Mouse (Mus musculus): Measurements from ENCODE around the gene Tial1. TPM values are rescaled to one million over a fixed set of nuclear protein-coding genes. Genes with fewer than 3 reads are reported as not detected.

Tial1 gene
- polyA plus RNA-seq, 1 experiment from 2014 or later: 20.6 TPM

DNA sequence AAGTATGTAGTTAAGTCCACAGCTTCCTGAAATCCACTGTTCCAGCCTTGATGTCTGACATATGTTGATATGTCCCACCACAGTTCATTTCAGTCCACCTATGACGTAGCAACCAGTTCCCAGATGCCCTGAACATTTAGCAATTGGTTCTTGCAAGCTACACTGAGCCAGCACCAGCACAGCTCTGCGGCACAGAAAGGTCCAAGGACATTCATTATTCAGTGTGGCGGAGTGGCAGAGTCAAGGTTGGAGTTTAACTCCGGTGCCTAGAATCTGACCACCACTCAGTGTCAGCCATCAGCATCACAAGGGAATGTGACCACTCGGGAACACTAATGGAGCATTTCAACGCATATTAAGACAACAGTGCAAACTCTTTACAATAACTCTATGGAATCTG lies 44.9 kb downstream of the Tial1 start:
- H3K4me2 ChIP-seq: no peak overlapping the region

DNA sequence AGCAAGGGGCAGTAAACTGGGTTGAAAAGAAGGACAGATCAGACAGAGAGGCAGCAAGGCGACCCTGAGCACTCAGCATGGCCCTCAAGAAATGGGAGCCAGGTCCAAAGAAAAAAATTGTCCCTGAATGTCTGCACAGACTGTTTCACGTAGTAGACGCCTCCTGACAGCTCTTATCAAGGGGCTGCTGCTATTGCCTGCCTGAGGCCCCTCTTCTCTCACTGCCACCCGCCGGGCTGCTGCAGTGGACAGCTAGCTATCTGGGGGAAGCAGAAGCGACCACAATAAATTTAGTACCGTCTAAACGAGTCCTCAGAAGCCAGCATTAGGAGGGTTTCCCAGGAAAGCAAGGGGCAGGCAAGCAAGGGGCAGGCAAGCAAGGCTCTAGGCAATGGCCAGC lies 47.1 kb downstream of the Tial1 start:
- peaks cover 32% of the 10 kb centered on the region for H3K4me1 ChIP-seq (replicated peaks)
- peak overlapping the region; percentile 9; the same call in 1 of the 2 replicates for H3K9ac ChIP-seq
- H3K27ac ChIP-seq (ENCODE audit: poor library complexity, severe bottlenecking): 0 out of 2 replicates have a peak overlapping the region, but pooled peaks have one; percentile 24
- H3K9me3 ChIP-seq (replicated peaks): no peaks in the 10 kb centered on the region
- H3K4me2 ChIP-seq: peak overlapping the region; percentile 52
- H3K27me3 ChIP-seq (replicated peaks): peaks cover 31% of the 10 kb centered on the region
- H3K36me3 ChIP-seq: no peaks in the 10 kb centered on the region
- no peak overlapping the region for H3K4me3 ChIP-seq
- ATAC-seq (ENCODE audit: insufficient number of reproducible peaks, low FRiP score): peak; percentile 40; the same call in 1 of the 2 replicates
- WGBS: 4% methylated on average over 8 of the region's 8 CpGs

More for the DNA sequence above, 44.9 kb downstream of the Tial1 start:
- no peaks in the 10 kb centered on the region for H3K36me3 ChIP-seq
- 68% methylated on average over 6 of the region's 6 CpGs for WGBS
- no peak overlapping the region for H3K9ac ChIP-seq
- peaks cover 32% of the 10 kb centered on the region for H3K4me1 ChIP-seq (replicated peaks)
- no peaks in the 10 kb centered on the region for H3K9me3 ChIP-seq (replicated peaks)
- no peak overlapping the region for H3K4me3 ChIP-seq
- ATAC-seq (ENCODE audit: insufficient number of reproducible peaks, low FRiP score): no peak
- H3K27me3 ChIP-seq (replicated peaks): peaks cover 49% of the 10 kb centered on the region
- H3K27ac ChIP-seq (ENCODE audit: poor library complexity, severe bottlenecking): no peak overlapping the region

DNA sequence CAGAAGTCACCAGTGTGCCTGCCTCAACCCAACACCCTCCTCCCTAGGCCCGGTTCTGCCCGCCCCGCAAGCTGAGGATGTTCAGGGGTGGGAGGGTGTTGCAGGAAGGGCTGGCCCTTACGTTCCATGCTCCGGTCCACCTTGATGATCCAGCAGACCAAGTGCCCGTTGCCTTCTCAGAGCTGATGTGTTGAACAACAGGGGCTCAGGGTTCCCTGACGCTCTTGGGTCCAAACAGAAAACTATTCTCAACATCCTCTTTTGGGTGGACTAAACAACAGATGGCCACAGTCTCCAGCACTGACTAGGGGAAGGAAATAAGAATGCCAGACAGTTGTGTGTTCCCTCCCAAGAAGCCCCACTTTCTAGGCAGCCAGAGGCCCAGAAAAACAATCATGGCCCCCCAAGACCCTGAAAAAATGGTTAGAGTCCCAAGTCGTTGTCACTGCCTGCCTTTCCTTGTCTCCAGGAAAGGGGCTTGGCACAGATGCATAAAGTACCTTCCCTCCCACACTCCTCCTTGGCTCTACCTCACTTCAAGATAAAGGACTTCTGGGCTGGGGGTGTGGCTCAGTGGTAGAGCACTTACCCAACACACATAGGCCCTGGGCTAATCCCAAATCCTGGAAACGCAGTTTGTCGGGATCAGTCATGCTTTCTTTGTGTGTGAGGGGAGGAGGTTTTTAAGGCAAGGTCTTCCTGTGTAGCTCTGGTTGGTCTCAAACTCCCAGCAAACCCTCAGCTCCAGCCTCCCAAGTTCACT lies 49.3 kb downstream of the Tial1 start:
- WGBS: 57% methylated on average over 10 of the region's 10 CpGs
- ATAC-seq (ENCODE audit: insufficient number of reproducible peaks, low FRiP score): no peak
- H3K9ac ChIP-seq: no peak overlapping the region

DNA sequence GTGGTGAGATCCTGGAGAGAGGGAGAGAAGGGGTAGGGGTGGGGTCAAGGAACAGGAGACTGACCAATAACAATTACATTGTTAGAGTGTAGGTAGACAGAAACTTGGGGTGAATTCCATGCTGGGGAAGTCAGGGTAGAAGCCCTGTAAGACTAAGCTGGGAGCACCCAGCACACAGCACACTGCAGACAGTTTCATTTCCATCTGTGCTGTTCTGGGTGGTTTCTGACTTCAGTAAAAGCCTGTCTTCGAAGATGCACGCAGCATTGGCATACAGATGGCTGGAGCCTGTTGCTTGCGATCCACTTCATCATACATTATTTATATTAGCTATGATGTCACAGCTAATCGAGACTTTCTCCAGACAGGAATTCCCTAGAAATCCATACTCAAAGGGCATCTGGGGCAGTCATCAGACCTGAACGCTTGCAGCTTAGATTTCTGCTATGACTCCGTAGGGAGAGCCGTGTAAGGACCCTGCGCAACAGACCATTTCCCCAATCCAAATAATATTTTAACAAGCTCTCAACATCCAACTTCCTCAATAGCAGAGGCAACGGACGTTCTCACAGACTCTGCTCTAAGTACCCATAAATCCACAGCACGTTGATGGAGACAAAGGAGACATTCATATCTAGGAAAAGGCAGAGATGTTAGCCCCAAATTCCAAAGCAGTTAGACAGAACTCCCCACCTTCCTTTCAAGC lies 50.7 kb downstream of the Tial1 start:
- Histone ChIP-seq H3K27ac (ENCODE audit: poor library complexity, severe bottlenecking) (no peak overlapping the region), H3K4me1 (replicated peaks) (peaks cover 24% of the 10 kb centered on the region), H3K4me2 (no peak overlapping the region), H3K9ac (no peak overlapping the region), H3K36me3 (no peaks in the 10 kb centered on the region), H3K9me3 (replicated peaks) (peaks cover 5% of the 10 kb centered on the region; the same call in 1 of the 2 replicates), H3K4me3 (no peak overlapping the region), H3K27me3 (replicated peaks) (peaks cover 9% of the 10 kb centered on the region)
- 77% methylated on average over 11 of the region's 11 CpGs for WGBS
- no peak for ATAC-seq (ENCODE audit: insufficient number of reproducible peaks, low FRiP score)

More for the DNA sequence above, 49.3 kb downstream of the Tial1 start:
- Histone ChIP-seq H3K4me2 (no peak overlapping the region), H3K4me3 (no peak overlapping the region), H3K36me3 (no peaks in the 10 kb centered on the region), H3K4me1 (replicated peaks) (peaks cover 24% of the 10 kb centered on the region), H3K9me3 (replicated peaks) (peaks cover 5% of the 10 kb centered on the region; the same call in 1 of the 2 replicates), H3K27me3 (replicated peaks) (peaks cover 19% of the 10 kb centered on the region), H3K27ac (ENCODE audit: poor library complexity, severe bottlenecking) (no peak overlapping the region)

DNA sequence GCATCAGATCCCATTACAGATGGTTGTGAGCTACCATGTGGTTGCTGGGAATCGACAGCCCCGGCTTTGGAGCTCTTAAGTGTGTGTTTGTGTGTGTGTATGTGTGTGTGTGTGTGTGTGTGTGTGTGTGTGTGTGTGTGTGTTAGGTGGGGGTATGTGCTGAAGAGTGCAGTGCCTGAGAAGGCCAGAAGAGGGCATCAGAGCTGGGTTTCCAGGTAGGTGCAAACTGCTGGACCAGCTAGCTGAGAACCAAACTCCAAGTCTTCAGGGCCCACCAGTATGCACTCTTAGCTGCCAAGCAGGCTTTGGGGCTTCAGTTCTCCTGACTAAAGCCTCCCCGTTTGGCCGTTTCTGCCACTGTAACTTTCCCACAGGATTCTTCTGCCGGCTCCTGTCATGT lies 53.3 kb downstream of the Tial1 start:
- no peak for ATAC-seq (ENCODE audit: insufficient number of reproducible peaks, low FRiP score)
- 94% methylated on average over 5 of the region's 5 CpGs for WGBS
- no peaks in the 10 kb centered on the region for H3K36me3 ChIP-seq

DNA sequence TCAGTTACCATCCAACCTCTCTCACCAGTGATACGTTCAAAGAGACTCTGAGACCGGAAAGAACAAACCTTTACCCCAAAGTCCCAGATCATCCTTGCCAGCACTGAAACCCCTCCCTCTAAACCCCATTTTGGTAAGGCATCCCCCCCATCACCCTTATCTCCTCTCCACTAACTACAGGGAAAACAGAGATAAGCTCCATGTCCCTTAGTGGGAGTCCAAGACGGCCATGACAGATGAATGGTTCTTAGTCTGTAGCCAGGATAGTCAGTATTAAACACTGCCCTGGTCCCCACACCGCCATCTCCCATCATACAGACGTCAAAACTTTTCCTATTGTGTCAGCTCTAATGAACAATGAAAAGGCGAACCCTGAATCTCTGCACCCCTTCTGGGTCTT lies 57.5 kb downstream of the Tial1 start:
- peaks cover 8% of the 10 kb centered on the region; the same call in 1 of the 2 replicates for H3K9me3 ChIP-seq (replicated peaks)
- H3K27ac ChIP-seq (ENCODE audit: poor library complexity, severe bottlenecking): no peak overlapping the region
- no peak overlapping the region for H3K9ac ChIP-seq
- peaks cover under 1% of the 10 kb centered on the region; the same call in 1 of the 2 replicates for H3K4me1 ChIP-seq (replicated peaks)
- peaks cover 10% of the 10 kb centered on the region; the same call in 1 of the 2 replicates for H3K36me3 ChIP-seq
- H3K27me3 ChIP-seq (replicated peaks): no peaks in the 10 kb centered on the region
- H3K4me3 ChIP-seq: no peak overlapping the region
- H3K4me2 ChIP-seq: no peak overlapping the region
- ATAC-seq (ENCODE audit: insufficient number of reproducible peaks, low FRiP score): no peak
- WGBS: 70% methylated on average over 6 of the region's 6 CpGs

More for the DNA sequence above, 53.3 kb downstream of the Tial1 start:
- Histone ChIP-seq H3K27ac (ENCODE audit: poor library complexity, severe bottlenecking) (no peak overlapping the region), H3K27me3 (replicated peaks) (no peaks in the 10 kb centered on the region), H3K4me3 (no peak overlapping the region), H3K4me1 (replicated peaks) (peaks cover 6% of the 10 kb centered on the region), H3K4me2 (no peak overlapping the region), H3K9ac (no peak overlapping the region), H3K9me3 (replicated peaks) (peaks cover 5% of the 10 kb centered on the region; the same call in 1 of the 2 replicates)

DNA sequence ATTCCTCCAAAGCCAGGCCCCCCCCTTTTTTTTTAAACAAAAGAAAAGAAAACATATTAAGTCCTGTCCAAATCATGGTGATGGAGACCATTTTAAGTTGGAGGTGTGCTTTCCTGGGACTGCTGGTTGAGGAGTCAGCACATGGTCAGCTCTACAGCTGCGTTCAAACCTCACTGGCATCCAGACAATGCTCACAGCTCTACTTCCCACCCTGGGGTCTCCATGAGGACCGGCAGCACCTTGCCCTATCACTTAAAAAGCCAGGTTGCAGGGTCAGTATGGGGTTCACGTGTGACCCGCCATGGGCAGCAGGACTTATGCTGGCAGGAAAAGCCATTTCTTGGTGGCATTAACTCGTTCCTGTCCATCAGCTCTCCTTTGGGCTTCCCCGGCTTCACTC lies 57.9 kb downstream of the Tial1 start:
- peaks cover 5% of the 10 kb centered on the region; the same call in 1 of the 2 replicates for H3K4me1 ChIP-seq (replicated peaks)
- no peak overlapping the region for H3K4me3 ChIP-seq
- no peak for ATAC-seq (ENCODE audit: insufficient number of reproducible peaks, low FRiP score)
- no peak overlapping the region for H3K27ac ChIP-seq (ENCODE audit: poor library complexity, severe bottlenecking)
- 61% methylated on average over 6 of the region's 6 CpGs for WGBS
- no peak overlapping the region for H3K9ac ChIP-seq
- H3K27me3 ChIP-seq (replicated peaks): no peaks in the 10 kb centered on the region
- peaks cover 8% of the 10 kb centered on the region; the same call in 1 of the 2 replicates for H3K9me3 ChIP-seq (replicated peaks)
- H3K36me3 ChIP-seq: peaks cover 10% of the 10 kb centered on the region; the same call in 1 of the 2 replicates
- no peak overlapping the region for H3K4me2 ChIP-seq

DNA sequence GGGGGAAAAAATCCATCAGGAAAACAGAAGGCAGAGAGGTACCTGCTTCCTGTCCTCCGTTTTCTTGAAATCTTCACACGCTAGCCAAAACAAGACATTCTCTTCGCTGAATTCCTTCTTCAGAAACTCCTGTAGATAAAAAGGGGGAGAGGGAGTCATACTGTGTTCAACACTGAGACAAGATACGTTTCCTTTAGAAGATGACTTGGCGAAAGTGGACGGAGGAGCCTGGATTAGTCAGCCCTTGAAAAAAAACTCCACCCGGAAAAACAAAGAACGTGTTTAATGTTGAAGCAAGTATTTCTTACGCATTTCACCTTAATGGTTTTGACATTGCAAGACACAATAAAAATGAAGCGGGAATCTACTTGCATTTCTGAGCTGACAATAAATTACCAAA lies 58.4 kb downstream of the Tial1 start:
- 55% methylated on average over 10 of the region's 10 CpGs for WGBS
- Histone ChIP-seq H3K4me1 (replicated peaks) (peaks cover 7% of the 10 kb centered on the region; the same call in 1 of the 2 replicates), H3K4me2 (no peak overlapping the region), H3K27ac (ENCODE audit: poor library complexity, severe bottlenecking) (no peak overlapping the region), H3K36me3 (peaks cover 10% of the 10 kb centered on the region; the same call in 1 of the 2 replicates), H3K27me3 (replicated peaks) (no peaks in the 10 kb centered on the region), H3K4me3 (no peak overlapping the region), H3K9ac (no peak overlapping the region), H3K9me3 (replicated peaks) (peaks cover 4% of the 10 kb centered on the region; the same call in 1 of the 2 replicates)
- ATAC-seq (ENCODE audit: insufficient number of reproducible peaks, low FRiP score): peak; percentile 77; the same call in 1 of the 2 replicates

DNA sequence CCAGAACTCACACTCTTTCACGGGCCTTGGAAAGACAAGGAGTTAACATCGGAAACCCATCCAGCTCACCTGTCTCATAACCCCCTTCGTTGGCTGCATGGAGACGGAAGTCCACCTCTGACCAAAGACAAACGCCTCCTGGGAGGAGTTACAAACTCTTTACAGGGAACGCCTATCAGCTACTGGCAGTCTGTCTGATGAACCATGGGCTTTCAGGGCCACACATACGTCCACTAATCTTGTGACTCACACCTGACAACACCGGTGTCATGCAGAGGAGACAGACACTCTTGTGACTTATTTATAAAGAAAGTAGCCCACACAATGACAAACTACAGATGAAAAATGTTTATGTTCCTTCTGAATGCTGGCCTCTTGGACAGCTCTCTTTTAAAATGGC lies 58.9 kb downstream of the Tial1 start:
- H3K4me1 ChIP-seq (replicated peaks): peaks cover 7% of the 10 kb centered on the region; the same call in 1 of the 2 replicates
- H3K4me2 ChIP-seq: no peak overlapping the region
- ATAC-seq (ENCODE audit: insufficient number of reproducible peaks, low FRiP score): peak; percentile 62
- no peak overlapping the region for H3K27ac ChIP-seq (ENCODE audit: poor library complexity, severe bottlenecking)
- WGBS: 73% methylated on average over 8 of the region's 8 CpGs
- H3K36me3 ChIP-seq: peaks cover 10% of the 10 kb centered on the region; the same call in 1 of the 2 replicates
- H3K9me3 ChIP-seq (replicated peaks): peaks cover 4% of the 10 kb centered on the region; the same call in 1 of the 2 replicates
- no peaks in the 10 kb centered on the region for H3K27me3 ChIP-seq (replicated peaks)
- H3K4me3 ChIP-seq: no peak overlapping the region
- no peak overlapping the region for H3K9ac ChIP-seq

DNA sequence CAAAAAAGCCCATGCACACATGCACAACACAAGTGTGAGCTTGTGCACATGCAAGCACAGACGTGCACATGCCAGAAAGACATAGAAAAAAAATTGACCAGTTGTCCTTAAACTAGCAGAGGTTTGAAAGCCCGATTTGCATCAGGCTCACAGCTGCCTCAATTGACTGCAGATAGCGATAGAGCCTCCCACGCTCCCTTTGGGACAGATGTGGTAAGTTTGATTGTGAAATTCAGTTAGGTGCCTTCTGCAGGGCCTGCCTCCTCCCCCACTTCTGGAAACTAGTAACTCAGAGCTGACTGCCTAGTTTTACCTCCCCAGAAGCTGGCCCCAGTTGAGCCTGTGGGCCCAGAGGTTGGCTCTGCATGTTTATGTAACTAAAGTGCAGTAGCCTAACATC lies 62.9 kb downstream of the Tial1 start:
- peaks cover 4% of the 10 kb centered on the region; the same call in 1 of the 2 replicates for H3K9me3 ChIP-seq (replicated peaks)
- no peak overlapping the region for H3K27ac ChIP-seq (ENCODE audit: poor library complexity, severe bottlenecking)
- 67% methylated on average over 4 of the region's 4 CpGs for WGBS
- H3K9ac ChIP-seq: no peak overlapping the region
- no peak overlapping the region for H3K4me3 ChIP-seq
- H3K4me1 ChIP-seq (replicated peaks): peaks cover 14% of the 10 kb centered on the region
- no peak for ATAC-seq (ENCODE audit: insufficient number of reproducible peaks, low FRiP score)
- H3K27me3 ChIP-seq (replicated peaks): no peaks in the 10 kb centered on the region
- H3K36me3 ChIP-seq: peaks cover 10% of the 10 kb centered on the region; the same call in 1 of the 2 replicates
- H3K4me2 ChIP-seq: no peak overlapping the region

DNA sequence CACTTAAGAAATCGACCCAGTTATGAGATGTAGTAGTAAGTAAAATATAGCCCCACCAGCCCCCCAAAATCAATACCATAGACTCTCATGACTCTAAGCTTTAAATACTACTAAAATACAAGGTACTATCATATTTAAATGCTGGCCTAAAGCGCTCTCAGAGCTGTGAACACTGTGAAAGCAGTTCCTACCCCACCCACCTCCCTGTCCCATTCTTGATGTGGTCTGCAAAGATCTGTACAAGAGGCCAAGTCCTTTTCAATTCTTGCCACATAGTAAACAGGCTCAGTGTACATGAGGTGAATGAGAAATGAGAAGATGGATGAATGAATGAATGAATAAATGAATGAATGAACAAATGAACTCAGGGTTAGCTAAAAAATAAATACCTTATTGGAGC lies 64.5 kb downstream of the Tial1 start:
- no peak overlapping the region for H3K4me3 ChIP-seq
- H3K9ac ChIP-seq: no peak overlapping the region
- H3K27ac ChIP-seq (ENCODE audit: poor library complexity, severe bottlenecking): no peak overlapping the region
- 61% methylated on average over 2 of the region's 2 CpGs for WGBS
- peaks cover 10% of the 10 kb centered on the region; the same call in 1 of the 2 replicates for H3K36me3 ChIP-seq
- H3K4me2 ChIP-seq: no peak overlapping the region
- peaks cover 4% of the 10 kb centered on the region; the same call in 1 of the 2 replicates for H3K9me3 ChIP-seq (replicated peaks)
- no peak for ATAC-seq (ENCODE audit: insufficient number of reproducible peaks, low FRiP score)
- peaks cover 30% of the 10 kb centered on the region for H3K4me1 ChIP-seq (replicated peaks)
- H3K27me3 ChIP-seq (replicated peaks): no peaks in the 10 kb centered on the region
